Mouse (Mus musculus) bone marrow, adult 2 months (tissue): Measurements from ENCODE around the gene Dok4.

Source experiments
- CTCF ChIP-seq: fragments of 200-500 bp; IDR thresholded peaks from 2 replicates; pipeline ENCODE4 v1.5.1; 2011; ENCODE audit warnings: low read length, control low read depth; ENCODE audit not compliant: control insufficient read depth, insufficient read depth
- POLR2A ChIP-seq: fragments of 200-500 bp; IDR thresholded peaks from 2 replicates; pipeline ENCODE4 v1.6.1; 2011; ENCODE audit warnings: low read depth, mild to moderate bottlenecking, control low read depth, low read length, borderline replicate concordance; ENCODE audit not compliant: control insufficient read depth

GRCm38 (mm10) chr8:94872156-94872555 lies 4.0 kb downstream of the Dok4 start:
- TF ChIP-seq CTCF (no peak), POLR2A (no peak)
